Mouse (Mus musculus) adrenal gland, adult 8-10 months (tissue): ENCODE data around the gene Crebbp. TPM values are rescaled to one million over a fixed set of nuclear protein-coding genes. Genes with fewer than 3 reads are reported as not detected.
"Not testable (repeated sequence)": the region's sequence is repeated elsewhere in the genome, so short reads cannot be mapped to it uniquely, and the experiment has no call there.

Source experiments
- DNase-seq: peaks from one replicate; pipeline ENCODE4 v3.0.0; 2022
- total RNA-seq, 4 experiments: library from RNA; stranded (reverse); gene quantifications; 2 replicates each; pipeline ENCODE4 v1.2.4; 2022

Gene Crebbp
- total RNA-seq = 10 to 100 TPM; 47.8 to 76.1 (median 57.0) TPM

DNA sequence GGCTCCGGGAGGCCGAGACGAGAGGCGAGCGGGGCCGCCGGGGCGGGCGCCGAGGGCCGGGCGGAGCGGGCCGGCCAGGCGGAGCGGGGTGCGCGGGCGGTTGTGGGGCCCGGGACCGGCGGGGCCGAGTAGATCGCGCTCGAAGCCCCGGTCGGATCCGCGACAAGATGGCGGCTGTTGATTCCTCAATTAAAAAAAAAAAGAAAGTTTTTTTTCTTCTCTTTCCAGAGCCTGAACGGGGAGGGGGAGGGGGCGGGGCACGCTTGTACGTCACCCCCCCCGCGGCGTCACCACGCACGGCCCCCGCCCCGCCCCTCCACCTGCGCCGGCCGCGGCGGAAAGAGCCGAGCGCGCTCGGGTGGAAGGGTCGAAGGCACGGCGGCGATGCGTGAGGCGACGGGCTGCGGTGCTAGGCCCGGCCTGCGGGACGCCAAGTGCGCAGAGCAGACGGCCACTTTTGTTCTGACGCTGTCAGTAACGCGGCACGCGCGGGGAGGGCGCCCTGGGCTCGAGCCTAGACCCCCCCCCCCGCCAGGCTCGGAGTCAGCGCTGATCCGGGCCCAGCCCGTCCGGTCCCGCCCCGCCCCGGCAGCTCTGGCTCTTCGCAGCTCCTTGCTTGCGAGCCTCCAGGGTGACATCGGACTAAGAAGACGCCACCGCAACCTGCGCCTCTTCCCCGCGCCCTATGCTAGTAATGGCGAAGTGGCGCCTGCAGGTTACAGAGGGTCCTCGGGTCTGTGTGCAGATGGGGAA, at the start of gene Crebbp:
Crebbp (minus strand) TSS at position 199 of the 753 bp plus-strand sequence.
- peak; percentile 75 for DNase-seq

- DNase-seq = no peak
These were observed 49.7 kb upstream of the Crebbp start for GRCm38 (mm10) chr16:4263486-4263885.

DNA sequence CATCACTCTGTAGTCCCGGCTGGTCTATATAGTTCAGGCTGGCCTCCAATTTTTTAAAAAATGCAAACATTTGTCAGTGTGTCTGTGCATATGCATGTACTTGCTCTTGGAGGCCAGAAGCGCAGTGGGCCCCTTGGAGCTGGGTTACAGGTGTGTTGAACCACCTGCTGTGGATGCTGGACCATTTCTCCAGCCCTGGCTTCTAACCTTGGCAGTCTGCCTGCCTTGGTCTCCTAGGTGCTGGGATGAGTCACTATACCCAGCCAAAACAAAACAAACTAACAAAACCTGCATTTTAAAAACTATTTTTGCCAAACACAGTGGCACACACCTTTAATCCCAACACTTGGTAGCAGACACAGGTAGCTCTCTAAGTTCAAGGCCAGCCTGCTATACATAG, 43.7 kb upstream of the Crebbp start:
- DNase-seq = no peak

DNA sequence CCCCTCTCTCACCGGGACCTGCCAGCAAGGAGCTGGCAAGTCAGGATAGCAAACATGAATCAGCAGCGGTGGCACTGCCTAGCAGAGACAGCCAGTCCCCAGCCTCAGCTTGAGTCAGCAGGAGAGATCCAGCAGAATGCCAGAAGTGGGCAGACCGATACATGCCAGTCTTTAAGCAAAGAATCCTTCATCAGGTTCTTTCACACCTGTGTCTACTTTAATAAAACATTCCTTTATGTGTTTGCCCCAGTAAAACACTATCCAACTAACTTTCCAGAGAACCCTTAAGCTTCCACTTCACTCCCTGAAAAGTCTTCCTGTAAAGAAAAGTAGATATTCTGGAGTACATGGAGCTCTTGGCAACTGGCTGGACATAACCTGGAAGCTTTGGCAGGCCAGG, 35.0 kb upstream of the Crebbp start:
- no peak for DNase-seq

DNA sequence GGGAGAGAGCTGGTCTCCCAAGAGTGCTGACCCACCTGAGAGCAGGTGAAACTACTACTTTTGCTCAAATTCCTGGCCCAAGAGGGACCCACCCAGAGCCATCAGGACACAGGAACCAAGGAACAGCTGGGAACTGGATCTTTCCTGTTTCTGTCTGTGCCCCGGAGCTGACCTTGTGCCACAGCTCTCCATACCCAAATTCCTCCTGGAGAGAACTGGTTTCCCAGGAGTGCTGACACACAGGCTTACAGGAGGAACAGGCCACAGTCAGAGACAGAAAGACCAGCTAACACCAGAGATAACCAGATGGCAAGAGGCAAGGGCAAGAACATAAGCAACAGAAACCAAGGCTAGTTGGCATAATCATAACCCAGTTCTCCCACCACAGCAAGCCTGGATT, 31.4 kb upstream of the Crebbp start:
- DNase-seq = not testable (repeated sequence)

GRCm38 (mm10) chr16:4236131-4236530, 22.3 kb upstream of the Crebbp start:
- no peak for DNase-seq

GRCm38 (mm10) chr16:4235587-4235986, 21.8 kb upstream of the Crebbp start:
- no peak for DNase-seq

GRCm38 (mm10) chr16:4225841-4226240, 12.0 kb upstream of the Crebbp start:
- no peak for DNase-seq

DNA sequence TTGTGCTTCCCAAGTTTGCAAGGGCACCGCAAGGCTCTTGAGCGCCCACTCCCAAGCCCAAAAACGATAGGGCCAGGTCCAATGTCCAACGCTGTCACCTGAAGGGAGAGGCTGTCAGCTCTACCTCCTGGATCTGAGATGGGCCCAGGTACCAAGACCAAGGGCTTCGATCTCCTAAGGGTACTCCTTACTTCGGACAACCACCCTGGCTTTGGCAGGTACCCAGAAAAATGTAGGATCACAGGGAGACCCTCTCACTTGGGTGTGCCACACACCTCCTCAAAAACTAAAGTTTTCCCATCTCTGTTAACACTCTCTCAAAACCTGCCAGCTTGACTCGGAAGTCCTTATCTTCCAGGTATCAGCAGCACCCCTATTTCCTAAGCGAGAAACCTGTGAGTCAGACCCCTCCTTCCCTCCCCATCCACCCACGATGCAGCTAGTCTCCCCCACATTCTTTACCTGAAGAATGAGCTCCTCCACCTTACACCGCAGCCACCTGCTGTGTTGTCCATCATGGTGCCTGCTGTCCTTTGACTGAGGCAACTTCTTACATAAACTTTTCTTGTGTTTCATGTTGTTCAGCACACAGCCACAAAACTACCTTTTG, 939 bp upstream of the Crebbp start:
- no peak for DNase-seq

- peak; percentile 43 for DNase-seq
These were observed 616 bp downstream of the Crebbp start for GRCm38 (mm10) chr16:4212963-4213798.

DNA sequence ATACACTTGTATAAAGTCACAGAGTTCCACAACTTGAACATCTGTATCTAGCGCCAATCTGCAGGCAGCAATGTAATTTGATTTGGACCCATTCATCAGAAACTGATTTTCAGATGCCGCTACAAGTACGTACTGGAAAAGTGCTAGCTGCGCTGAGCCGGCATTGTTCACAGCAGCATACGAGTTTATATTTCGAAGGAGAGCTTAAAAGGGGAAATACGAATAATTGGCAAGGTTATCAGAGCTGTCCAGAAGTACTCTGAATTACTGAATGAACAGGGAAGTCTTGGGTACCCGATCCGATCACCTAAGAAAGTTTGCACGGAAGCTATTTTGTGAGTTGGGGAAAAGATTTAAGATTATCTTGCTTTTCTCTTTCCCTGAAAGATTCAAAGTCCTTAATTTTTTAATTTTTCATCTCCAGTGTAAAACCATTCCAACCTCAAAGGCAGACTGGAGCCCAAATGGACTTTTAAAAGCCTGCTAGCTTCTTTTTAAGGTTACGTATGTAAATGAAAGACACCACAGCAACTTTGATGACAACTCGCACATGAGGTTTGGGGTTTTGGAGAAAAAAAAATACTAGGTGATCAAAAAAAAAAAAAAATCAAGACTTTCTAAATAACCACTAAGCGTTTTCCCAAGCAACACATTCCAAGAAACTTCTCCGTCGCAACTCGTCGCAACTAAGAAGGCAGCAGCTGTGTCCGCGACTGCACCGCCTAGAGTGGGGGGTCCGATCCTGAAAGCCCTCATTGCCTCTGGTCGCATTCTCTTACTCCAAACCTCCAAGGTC, 1.4 kb downstream of the Crebbp start:
- DNase-seq = no peak

- DNase-seq = no peak
These were observed 3.5 kb downstream of the Crebbp start for GRCm38 (mm10) chr16:4210290-4210689.

- no peak for DNase-seq
These were observed 10.2 kb downstream of the Crebbp start for GRCm38 (mm10) chr16:4203592-4203991.

DNA sequence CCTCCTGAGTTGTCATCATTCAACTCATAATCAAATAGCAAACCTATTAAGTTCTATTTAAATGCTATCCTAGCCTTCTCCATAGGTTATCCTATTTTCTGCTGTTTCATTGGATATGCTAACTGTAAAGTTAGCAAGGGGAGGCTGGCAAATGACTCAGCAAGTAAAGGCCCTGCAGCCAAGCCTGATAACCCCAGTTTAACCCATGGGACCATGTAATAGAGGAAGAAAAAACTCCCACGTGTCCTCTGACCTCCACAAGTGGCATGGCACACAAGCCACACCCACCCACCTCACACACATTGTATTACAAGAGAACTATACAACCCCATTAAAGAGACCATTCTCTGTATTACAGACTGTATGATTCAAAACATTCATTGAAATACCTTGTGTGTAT, 13.8 kb downstream of the Crebbp start:
- DNase-seq = no peak

GRCm38 (mm10) chr16:4199566-4199965, 14.2 kb downstream of the Crebbp start:
- peak; percentile 19 for DNase-seq

DNA sequence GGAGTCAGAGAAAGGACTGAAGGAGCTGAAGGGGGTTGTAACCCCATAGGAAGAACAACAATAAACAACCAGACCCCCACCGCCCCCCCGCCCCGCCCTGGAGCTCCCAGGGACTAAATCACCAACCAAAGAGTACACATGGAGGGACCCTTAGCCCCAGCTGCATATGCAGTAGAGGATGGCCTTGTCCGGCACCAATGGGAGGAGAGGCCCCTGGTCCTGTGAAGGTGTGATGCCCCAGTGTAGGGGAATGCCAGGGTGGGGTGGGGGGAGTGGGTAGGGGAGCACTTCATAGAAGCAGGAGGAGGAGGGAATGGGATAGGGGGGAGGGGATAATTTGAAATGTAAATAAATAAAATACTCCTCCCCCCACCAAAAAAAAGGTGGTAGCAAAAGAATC, 15.8 kb downstream of the Crebbp start:
- DNase-seq = no peak

GRCm38 (mm10) chr16:4190166-4190565, 23.6 kb downstream of the Crebbp start:
- no peak for DNase-seq

- no peak for DNase-seq
These were observed 38.7 kb downstream of the Crebbp start for GRCm38 (mm10) chr16:4175134-4175533.

GRCm38 (mm10) chr16:4169530-4169929, 44.3 kb downstream of the Crebbp start:
- no peak for DNase-seq

DNA sequence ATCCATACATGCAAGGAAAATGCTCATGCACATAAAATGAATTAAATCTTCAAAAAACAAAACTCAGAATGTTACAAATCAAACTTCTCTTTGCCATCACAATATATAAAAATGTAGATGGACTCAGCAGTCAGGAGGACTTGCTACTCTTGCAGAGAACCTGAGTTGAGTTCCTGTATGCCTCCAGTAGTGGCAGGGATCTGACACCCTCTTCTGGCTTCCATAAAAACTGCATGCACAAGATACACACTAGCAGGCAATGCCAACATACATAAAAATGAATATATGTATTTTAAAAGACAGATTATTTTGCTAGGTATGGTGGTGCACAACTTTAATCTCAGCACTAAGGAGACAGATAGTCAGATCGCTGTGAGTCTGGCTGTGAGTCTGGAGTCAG, 45.3 kb downstream of the Crebbp start:
- no peak for DNase-seq

DNA sequence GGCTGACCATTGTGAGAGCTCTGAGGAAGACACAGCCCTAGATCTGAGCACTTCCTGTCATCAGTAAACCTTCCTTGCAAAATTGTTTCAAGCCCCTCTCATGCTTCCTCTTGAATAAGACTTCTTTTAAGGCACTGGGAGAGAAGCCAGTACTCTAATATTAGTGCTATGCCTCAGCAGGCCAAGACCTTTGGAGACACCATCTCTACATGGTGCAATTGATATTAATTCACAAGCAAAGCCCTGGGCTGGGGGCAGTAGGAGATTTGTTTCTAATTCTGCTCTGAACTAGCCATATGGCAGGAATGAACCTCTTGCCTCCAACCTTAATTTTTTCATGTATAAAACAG, 52.9 kb downstream of the Crebbp start:
- DNase-seq = no peak

DNA sequence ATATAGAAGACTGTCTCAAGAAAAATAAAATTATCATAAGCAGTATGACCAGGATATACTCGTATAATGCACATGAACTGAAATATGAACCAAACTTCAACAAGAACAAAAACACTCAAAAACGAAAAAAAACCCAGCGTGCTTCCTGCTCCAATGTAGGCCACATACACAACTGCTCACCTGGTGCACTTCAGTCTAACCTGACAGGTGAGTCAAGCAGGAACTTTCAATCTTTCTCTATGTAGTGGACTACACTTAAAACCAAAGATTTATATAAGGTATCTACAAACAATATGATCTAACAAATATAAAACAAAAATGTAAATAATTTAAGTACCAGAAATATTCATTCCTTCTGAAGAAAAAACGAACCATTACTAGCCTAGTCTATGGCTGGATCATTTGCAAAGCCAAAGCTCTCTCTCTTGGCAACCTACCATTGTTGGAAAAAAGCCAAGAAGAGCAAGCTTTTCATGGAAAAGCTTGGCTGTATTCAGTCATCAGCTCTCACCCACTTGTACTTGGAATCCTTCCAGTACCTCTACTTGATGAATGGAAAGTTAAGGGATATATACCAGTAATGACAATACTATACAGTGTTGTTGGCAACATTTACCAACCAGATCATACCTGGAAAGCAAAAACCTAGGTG, 53.4 kb downstream of the Crebbp start:
- peak; percentile 31 for DNase-seq
